ENCODE assay signal across 8 mouse cellular contexts in genomic region chrX:12252680-12253021, GRCm38 (mm10).
DNase-seq lines count a peak whose midpoint lies in the region; ATAC-seq and TF ChIP-seq lines count a peak whose summit lies in the region.

No protein-coding gene starts in this region.

- H3K4me3 ChIP-seq in heart, embryonic 11.5 days (ENCODE audit: low read depth, low read length): peak overlapping the region; percentile 35
- no peak overlapping the region for H3K4me3 ChIP-seq in C2C12 (ENCODE audit: insufficient read depth, poor library complexity, severe bottlenecking)
- peak overlapping the region; percentile 11; the same call in 1 of the 2 replicates for H3K4me3 ChIP-seq in embryonic fibroblast, embryonic 13.5 days (ENCODE audit: insufficient read depth, low read length)
- peak overlapping the region; percentile 31 for H3K4me3 ChIP-seq in liver, embryonic 11.5 days (ENCODE audit: low read depth, low read length)

- 0 out of 2 replicates have a peak, but pooled peaks have one; percentile 4 for ATAC-seq in heart, embryonic 11.5 days (replicated peaks; ENCODE audit: insufficient number of reproducible peaks, low FRiP score, low TSS enrichment)
- ATAC-seq in liver, embryonic 11.5 days (replicated peaks; ENCODE audit: low FRiP score): no peak

- no peak for TF ChIP-seq POLR2A in embryonic fibroblast, embryonic 13.5 days (IDR thresholded peaks at IDR 0.05; ENCODE audit: low read depth, low read length)

- peaks cover 3% of the 10 kb centered on the region; the same call in 1 of the 2 replicates for H3K27me3 ChIP-seq in heart, embryonic 11.5 days (ENCODE audit: control insufficient read depth, insufficient read depth, low read length)
- no peaks in the 10 kb centered on the region for H3K27me3 ChIP-seq in C2C12 (ENCODE audit: control insufficient read depth, insufficient read depth, insufficient read length)
- H3K27me3 ChIP-seq in liver, embryonic 11.5 days (replicated peaks; ENCODE audit: control insufficient read depth, insufficient read depth, low read length): peaks cover 4% of the 10 kb centered on the region; the same call in 1 of the 2 replicates

- no peak overlapping the region for H3K27ac ChIP-seq in heart, embryonic 11.5 days (ENCODE audit: low read depth, low read length)
- no peak overlapping the region for H3K27ac ChIP-seq in embryonic fibroblast, embryonic 13.5 days (ENCODE audit: insufficient read depth, low read length)
- no peak overlapping the region for H3K27ac ChIP-seq in liver, embryonic 11.5 days (ENCODE audit: low read depth, low read length)

- TF ChIP-seq CTCF in C2C12 (IDR thresholded peaks at IDR 0.05; ENCODE audit: control insufficient read depth, insufficient read depth, insufficient read length): no peak
- no peak for TF ChIP-seq CTCF in embryonic fibroblast, embryonic 13.5 days (IDR thresholded peaks at IDR 0.05; ENCODE audit: borderline replicate concordance, insufficient read depth, low read length)

- no peaks in the 10 kb centered on the region for H3K36me3 ChIP-seq in heart, embryonic 11.5 days (ENCODE audit: control insufficient read depth, insufficient read depth, low read length)
- no peaks in the 10 kb centered on the region for H3K36me3 ChIP-seq in C2C12 (ENCODE audit: control insufficient read depth, insufficient read depth)
- H3K36me3 ChIP-seq in liver, embryonic 11.5 days (ENCODE audit: control insufficient read depth, insufficient read depth, low read length): no peaks in the 10 kb centered on the region

- H3K79me3 ChIP-seq in C2C12 (ENCODE audit: low read depth): no peaks in the 10 kb centered on the region

- no peaks in the 10 kb centered on the region for H3K79me2 ChIP-seq in C2C12 (ENCODE audit: control insufficient read depth, insufficient read depth)

- peak overlapping the region; percentile 55 for H3ac ChIP-seq in C2C12 (ENCODE audit: control insufficient read depth, insufficient read length, low read depth)

- peak overlapping the region; percentile 59 for H3K9ac ChIP-seq in heart, embryonic 11.5 days (ENCODE audit: low read depth, low read length)
- no peak overlapping the region for H3K9ac ChIP-seq in liver, embryonic 11.5 days (ENCODE audit: low read depth, low read length)

- no peak for DNase-seq in heart, postnatal 36 days
- no peak for DNase-seq in liver, embryonic 11.5 days (ENCODE audit: low spot score)
- DNase-seq in adrenal gland, postnatal 14 days: no peak
- no peak for DNase-seq in ovary, postnatal 10 days (ENCODE audit: low spot score)
- DNase-seq in adrenal gland, postnatal 25 days: no peak

- peak overlapping the region; percentile 68 for H3K4me2 ChIP-seq in heart, embryonic 11.5 days
- H3K4me2 ChIP-seq in liver, embryonic 11.5 days: peak overlapping the region; percentile 67

- H3K4me1 ChIP-seq in heart, embryonic 11.5 days (ENCODE audit: control insufficient read depth, insufficient read depth, low read length): no peaks in the 10 kb centered on the region; the same call in 1 of the 2 replicates
- H3K4me1 ChIP-seq in embryonic fibroblast, embryonic 13.5 days (ENCODE audit: control insufficient read depth, insufficient read depth, low read length): no peaks in the 10 kb centered on the region
- H3K4me1 ChIP-seq in liver, embryonic 11.5 days (replicated peaks; ENCODE audit: control insufficient read depth, insufficient read depth, low read length): no peaks in the 10 kb centered on the region

- no peaks in the 10 kb centered on the region for H3K9me3 ChIP-seq in heart, embryonic 11.5 days (replicated peaks; ENCODE audit: control insufficient read depth, low read length)
- no peaks in the 10 kb centered on the region for H3K9me3 ChIP-seq in liver, embryonic 11.5 days (ENCODE audit: control insufficient read depth, low read length)

- intact Hi-C loops in heart, postnatal 36 days (cut with DNase I): loop anchor here (2.0 to 10.0 kb wide), 7 partner anchors 88 to 622 kb away; no protein-coding TSS in a partner anchor

- 8% methylated on average over 16 of the region's 16 CpGs for WGBS in heart, embryonic 11.5 days (ENCODE audit: insufficient replicate concordance)
- 7% methylated on average over 16 of the region's 16 CpGs for WGBS in liver, embryonic 11.5 days

TF ChIP-seq in C2C12, 6 proteins besides CTCF, POLR2A, EP300 and RAD21:
- no peak for TF ChIP-seq MYOD1 (IDR thresholded peaks at IDR 0.05; ENCODE audit: control insufficient read depth, insufficient read length, low read depth)
- TF ChIP-seq MAX (IDR thresholded peaks at IDR 0.05): no peak
- TF ChIP-seq CEBPB (IDR thresholded peaks at IDR 0.05; ENCODE audit: low read depth): no peak
- TF ChIP-seq FOSL1 (IDR thresholded peaks at IDR 0.05; ENCODE audit: insufficient read depth, low read length, poor library complexity, severe bottlenecking): no peak
- TF ChIP-seq USF1 (IDR thresholded peaks at IDR 0.05; ENCODE audit: low read depth): no peak
- no peak for TF ChIP-seq MYOG (IDR thresholded peaks at IDR 0.05; ENCODE audit: control insufficient read depth, extremely low read depth, insufficient read length)
